Mouse (Mus musculus): Measurements from ENCODE around the gene Gm21719.
"Not testable (repeated sequence)": the region's sequence is repeated elsewhere in the genome, so short reads cannot be mapped to it uniquely, and the experiment has no call there.

Gene Gm21719

GRCm38 (mm10) chrY:6682772-6683171 is at the start of gene Gm21719:
Gm21719 (minus strand) TSS chrY:6682872.
- DNase-seq (ENCODE audit: low spot score): not testable (repeated sequence)

All from spleen, adult 12 weeks (tissue).